Mouse (Mus musculus): ENCODE results near the gene Itpa. TPM values are rescaled to one million over a fixed set of nuclear protein-coding genes. Genes with fewer than 3 reads are reported as not detected.

Itpa gene
- polyA plus RNA-seq, 1 experiment: 16.2 TPM

GRCm38 (mm10) chr2:130679154-130679553, 11.7 kb downstream of the Itpa start:
- no peaks in the 10 kb centered on the region for H3K4me1 ChIP-seq (ENCODE audit: control insufficient read depth, insufficient read depth, insufficient read length, low read length)
- peaks cover 64% of the 10 kb centered on the region for H3K36me3 ChIP-seq (ENCODE audit: control insufficient read depth, insufficient read depth, low read length)
- TF ChIP-seq CTCF (IDR thresholded peaks at IDR 0.05; ENCODE audit: extremely low read depth, insufficient read length, insufficient replicate concordance, low read depth, low read length): no peak
- no peak for TF ChIP-seq POLR2A (IDR thresholded peaks at IDR 0.05; ENCODE audit: low read depth, low read length)
- no peak overlapping the region for H3K27ac ChIP-seq (ENCODE audit: insufficient read depth, low read depth, low read length)
- 93% methylated on average over 12 of the region's 12 CpGs for WGBS
- no peak overlapping the region for H3K4me3 ChIP-seq (ENCODE audit: low read depth, low read length)
- H3K27me3 ChIP-seq (ENCODE audit: control insufficient read depth, insufficient read depth, low read length): no peaks in the 10 kb centered on the region

GRCm38 (mm10) chr2:130679899-130680298, 12.5 kb downstream of the Itpa start:
- no peaks in the 10 kb centered on the region for H3K27me3 ChIP-seq (ENCODE audit: control insufficient read depth, insufficient read depth, low read length)
- H3K36me3 ChIP-seq (ENCODE audit: control insufficient read depth, insufficient read depth, low read length): peaks cover 61% of the 10 kb centered on the region
- TF ChIP-seq POLR2A (IDR thresholded peaks at IDR 0.05; ENCODE audit: low read depth, low read length): no peak
- TF ChIP-seq CTCF (IDR thresholded peaks at IDR 0.05; ENCODE audit: extremely low read depth, insufficient read length, insufficient replicate concordance, low read depth, low read length): no peak
- no peaks in the 10 kb centered on the region for H3K4me1 ChIP-seq (ENCODE audit: control insufficient read depth, insufficient read depth, insufficient read length, low read length)
- no peak overlapping the region for H3K27ac ChIP-seq (ENCODE audit: insufficient read depth, low read depth, low read length)
- H3K4me3 ChIP-seq (ENCODE audit: low read depth, low read length): no peak overlapping the region
- WGBS: 93% methylated on average over 6 of the region's 6 CpGs

GRCm38 (mm10) chr2:130681531-130681930, 14.1 kb downstream of the Itpa start:
- H3K36me3 ChIP-seq (ENCODE audit: control insufficient read depth, insufficient read depth, low read length): peaks cover 45% of the 10 kb centered on the region
- no peak overlapping the region for H3K27ac ChIP-seq (ENCODE audit: insufficient read depth, low read depth, low read length)
- TF ChIP-seq CTCF (IDR thresholded peaks at IDR 0.05; ENCODE audit: extremely low read depth, insufficient read length, insufficient replicate concordance, low read depth, low read length) (no peak), POLR2A (IDR thresholded peaks at IDR 0.05; ENCODE audit: low read depth, low read length) (no peak)
- WGBS: 81% methylated on average over 3 of the region's 3 CpGs
- no peaks in the 10 kb centered on the region for H3K4me1 ChIP-seq (ENCODE audit: control insufficient read depth, insufficient read depth, insufficient read length, low read length)
- no peaks in the 10 kb centered on the region for H3K27me3 ChIP-seq (ENCODE audit: control insufficient read depth, insufficient read depth, low read length)
- no peak overlapping the region for H3K4me3 ChIP-seq (ENCODE audit: low read depth, low read length)

- no peaks in the 10 kb centered on the region for H3K27me3 ChIP-seq (ENCODE audit: control insufficient read depth, insufficient read depth, low read length)
- H3K36me3 ChIP-seq (ENCODE audit: control insufficient read depth, insufficient read depth, low read length): peaks cover 10% of the 10 kb centered on the region; the same call in 1 of the 2 replicates
- TF ChIP-seq CTCF (IDR thresholded peaks at IDR 0.05; ENCODE audit: extremely low read depth, insufficient read length, insufficient replicate concordance, low read depth, low read length): no peak
- TF ChIP-seq POLR2A (IDR thresholded peaks at IDR 0.05; ENCODE audit: low read depth, low read length): no peak
- H3K4me1 ChIP-seq (ENCODE audit: control insufficient read depth, insufficient read depth, insufficient read length, low read length): no peaks in the 10 kb centered on the region
- WGBS: 86% methylated on average over 9 of the region's 9 CpGs
- no peak overlapping the region for H3K27ac ChIP-seq (ENCODE audit: insufficient read depth, low read depth, low read length)
- H3K4me3 ChIP-seq (ENCODE audit: low read depth, low read length): no peak overlapping the region
These were observed 18.0 kb downstream of the Itpa start for GRCm38 (mm10) chr2:130685426-130685825.

- H3K27ac ChIP-seq (ENCODE audit: insufficient read depth, low read depth, low read length): no peak overlapping the region
- no peaks in the 10 kb centered on the region for H3K27me3 ChIP-seq (ENCODE audit: control insufficient read depth, insufficient read depth, low read length)
- 45% methylated on average over 2 of the region's 2 CpGs for WGBS
- H3K4me1 ChIP-seq (ENCODE audit: control insufficient read depth, insufficient read depth, insufficient read length, low read length): no peaks in the 10 kb centered on the region
- H3K4me3 ChIP-seq (ENCODE audit: low read depth, low read length): no peak overlapping the region
- H3K36me3 ChIP-seq (ENCODE audit: control insufficient read depth, insufficient read depth, low read length): peaks cover 1% of the 10 kb centered on the region; the same call in 1 of the 2 replicates
- TF ChIP-seq CTCF (IDR thresholded peaks at IDR 0.05; ENCODE audit: extremely low read depth, insufficient read length, insufficient replicate concordance, low read depth, low read length) (no peak), POLR2A (IDR thresholded peaks at IDR 0.05; ENCODE audit: low read depth, low read length) (no peak)
These were observed 21.6 kb downstream of the Itpa start for GRCm38 (mm10) chr2:130689011-130689410.

- Histone ChIP-seq H3K27ac (ENCODE audit: insufficient read depth, low read depth, low read length) (no peak overlapping the region), H3K36me3 (ENCODE audit: control insufficient read depth, insufficient read depth, low read length) (no peaks in the 10 kb centered on the region), H3K4me3 (ENCODE audit: low read depth, low read length) (no peak overlapping the region), H3K4me1 (ENCODE audit: control insufficient read depth, insufficient read depth, insufficient read length, low read length) (peaks cover 8% of the 10 kb centered on the region), H3K27me3 (ENCODE audit: control insufficient read depth, insufficient read depth, low read length) (peaks cover 18% of the 10 kb centered on the region)
- TF ChIP-seq POLR2A (IDR thresholded peaks at IDR 0.05; ENCODE audit: low read depth, low read length): no peak
- TF ChIP-seq CTCF (IDR thresholded peaks at IDR 0.05; ENCODE audit: extremely low read depth, insufficient read length, insufficient replicate concordance, low read depth, low read length): no peak
- 43% methylated on average over 3 of the region's 3 CpGs for WGBS
These were observed 26.2 kb downstream of the Itpa start for GRCm38 (mm10) chr2:130693563-130693962.

- H3K27ac ChIP-seq (ENCODE audit: insufficient read depth, low read depth, low read length): no peak overlapping the region
- TF ChIP-seq POLR2A (IDR thresholded peaks at IDR 0.05; ENCODE audit: low read depth, low read length) (no peak), CTCF (IDR thresholded peaks at IDR 0.05; ENCODE audit: extremely low read depth, insufficient read length, insufficient replicate concordance, low read depth, low read length) (no peak)
- peaks cover 8% of the 10 kb centered on the region for H3K4me1 ChIP-seq (ENCODE audit: control insufficient read depth, insufficient read depth, insufficient read length, low read length)
These were observed 29.3 kb downstream of the Itpa start for GRCm38 (mm10) chr2:130696700-130697152.

More at GRCm38 (mm10) chr2:130696700-130697152, 29.3 kb downstream of the Itpa start:
- H3K36me3 ChIP-seq (ENCODE audit: control insufficient read depth, insufficient read depth, low read length): no peaks in the 10 kb centered on the region
- WGBS: 1% methylated on average over 31 of the region's 31 CpGs
- peak overlapping the region; percentile 63 for H3K4me3 ChIP-seq (ENCODE audit: low read depth, low read length)
- H3K27me3 ChIP-seq (ENCODE audit: control insufficient read depth, insufficient read depth, low read length): peaks cover 27% of the 10 kb centered on the region
